Mouse (Mus musculus): ENCODE measurements around the gene Kat8. TPM values are rescaled to one million over a fixed set of nuclear protein-coding genes. Genes with fewer than 3 reads are reported as not detected.

The Kat8 gene
- polyA plus RNA-seq, 1 experiment from 2014 or later, result 50.9 TPM

- Histone ChIP-seq H3K9ac (no peak overlapping the region), H3K4me1 (replicated peaks) (peaks cover 12% of the 10 kb centered on the region), H3K36me3 (no peaks in the 10 kb centered on the region), H3K27me3 (peaks cover 2% of the 10 kb centered on the region; the same call in 1 of the 2 replicates), H3K27ac (no peak overlapping the region), H3K4me2 (no peak overlapping the region), H3K9me3 (no peaks in the 10 kb centered on the region), H3K4me3 (no peak overlapping the region)
- WGBS, result 48% methylated on average over 7 of the region's 7 CpGs
- ATAC-seq (ENCODE audit: low FRiP score), result no peak
These were observed 12.3 kb upstream of the Kat8 start for GRCm38 (mm10) chr7:127899997-127900396.

- WGBS, result 84% methylated on average over 2 of the region's 2 CpGs
- Histone ChIP-seq H3K27me3 (peaks cover 2% of the 10 kb centered on the region; the same call in 1 of the 2 replicates), H3K4me2 (no peak overlapping the region), H3K9ac (no peak overlapping the region), H3K36me3 (peaks cover 15% of the 10 kb centered on the region), H3K27ac (no peak overlapping the region), H3K4me3 (no peak overlapping the region), H3K9me3 (no peaks in the 10 kb centered on the region), H3K4me1 (replicated peaks) (peaks cover 17% of the 10 kb centered on the region)
- ATAC-seq (ENCODE audit: low FRiP score), result no peak
These were observed 10.5 kb upstream of the Kat8 start for GRCm38 (mm10) chr7:127901772-127902171.

- ATAC-seq (ENCODE audit: low FRiP score), result peak; percentile 91
- 10% methylated on average over 38 of the region's 38 CpGs for WGBS
- Histone ChIP-seq H3K27ac (peak within 1 kb of the TSS; percentile 93), H3K4me1 (replicated peaks) (peaks cover 17% of the 10 kb centered on the region), H3K9me3 (no peaks in the 10 kb centered on the region), H3K4me2 (peak within 1 kb of the TSS; percentile 79), H3K4me3 (peak within 1 kb of the TSS; percentile 65), H3K27me3 (0 out of 2 replicates have a peak, but pooled peaks cover 2% of the 10 kb centered on the region), H3K36me3 (peaks cover 39% of the 10 kb centered on the region), H3K9ac (peak within 1 kb of the TSS; percentile 84)
These were observed 8.1 kb upstream of the Kat8 start, which contains the start of gene Bckdk for GRCm38 (mm10) chr7:127903971-127904796. TSS of gene Bckdk (plus strand) at chr7:127904082.

- 98% methylated on average over 12 of the region's 12 CpGs for WGBS
- Histone ChIP-seq H3K27ac (no peak overlapping the region), H3K4me2 (no peak overlapping the region), H3K4me3 (no peak overlapping the region), H3K4me1 (replicated peaks) (peaks cover 26% of the 10 kb centered on the region), H3K27me3 (no peaks in the 10 kb centered on the region), H3K9me3 (no peaks in the 10 kb centered on the region), H3K36me3 (peaks cover 48% of the 10 kb centered on the region), H3K9ac (no peak overlapping the region)
- no peak for ATAC-seq (ENCODE audit: low FRiP score)
These were observed 4.4 kb upstream of the Kat8 start for GRCm38 (mm10) chr7:127907939-127908338.

GRCm38 (mm10) chr7:127908656-127909055 lies 3.7 kb upstream of the Kat8 start:
- ATAC-seq (ENCODE audit: low FRiP score), result no peak
- no peaks in the 10 kb centered on the region for H3K9me3 ChIP-seq
- 95% methylated on average over 4 of the region's 4 CpGs for WGBS
- no peak overlapping the region for H3K4me3 ChIP-seq
- H3K9ac ChIP-seq, result no peak overlapping the region
- no peak overlapping the region for H3K27ac ChIP-seq
- H3K27me3 ChIP-seq, result no peaks in the 10 kb centered on the region
- peaks cover 48% of the 10 kb centered on the region for H3K36me3 ChIP-seq
- peaks cover 32% of the 10 kb centered on the region for H3K4me1 ChIP-seq (replicated peaks)
- no peak overlapping the region for H3K4me2 ChIP-seq

- Histone ChIP-seq H3K4me3 (peak overlapping the region; percentile 96), H3K27me3 (no peaks in the 10 kb centered on the region), H3K4me2 (peak overlapping the region; percentile 74), H3K9ac (peak overlapping the region; percentile 84), H3K4me1 (replicated peaks) (peaks cover 16% of the 10 kb centered on the region), H3K9me3 (no peaks in the 10 kb centered on the region), H3K27ac (peak overlapping the region; percentile 87; the same call in 1 of the 2 replicates), H3K36me3 (peaks cover 51% of the 10 kb centered on the region)
- 29% methylated on average over 4 of the region's 4 CpGs for WGBS
- no peak for ATAC-seq (ENCODE audit: low FRiP score)
These were observed 622 bp downstream of the Kat8 start for GRCm38 (mm10) chr7:127912938-127913337.

GRCm38 (mm10) chr7:127915293-127915692 lies 3.0 kb downstream of the Kat8 start:
- Histone ChIP-seq H3K4me3 (no peak overlapping the region), H3K9me3 (no peaks in the 10 kb centered on the region), H3K4me1 (replicated peaks) (peaks cover 16% of the 10 kb centered on the region), H3K27ac (no peak overlapping the region), H3K27me3 (no peaks in the 10 kb centered on the region), H3K4me2 (no peak overlapping the region), H3K9ac (no peak overlapping the region), H3K36me3 (peaks cover 42% of the 10 kb centered on the region)
- 92% methylated on average over 12 of the region's 12 CpGs for WGBS
- ATAC-seq (ENCODE audit: low FRiP score), result no peak

GRCm38 (mm10) chr7:127918203-127918602 lies 5.9 kb downstream of the Kat8 start:
- WGBS, result 58% methylated on average over 3 of the region's 3 CpGs
- Histone ChIP-seq H3K4me1 (replicated peaks) (peaks cover 4% of the 10 kb centered on the region), H3K27ac (no peak overlapping the region), H3K9me3 (no peaks in the 10 kb centered on the region), H3K36me3 (peaks cover 68% of the 10 kb centered on the region), H3K27me3 (no peaks in the 10 kb centered on the region), H3K4me3 (no peak overlapping the region), H3K4me2 (no peak overlapping the region), H3K9ac (no peak overlapping the region)
- ATAC-seq (ENCODE audit: low FRiP score), result no peak

GRCm38 (mm10) chr7:127919290-127919689 lies 7.0 kb downstream of the Kat8 start:
- 81% methylated on average over 7 of the region's 7 CpGs for WGBS
- peaks cover 79% of the 10 kb centered on the region for H3K36me3 ChIP-seq
- H3K4me3 ChIP-seq, result no peak overlapping the region
- no peak for ATAC-seq (ENCODE audit: low FRiP score)
- H3K27ac ChIP-seq, result no peak overlapping the region
- no peak overlapping the region for H3K9ac ChIP-seq
- no peaks in the 10 kb centered on the region for H3K4me1 ChIP-seq (replicated peaks)
- H3K4me2 ChIP-seq, result no peak overlapping the region
- H3K27me3 ChIP-seq, result no peaks in the 10 kb centered on the region
- no peaks in the 10 kb centered on the region for H3K9me3 ChIP-seq

- no peak for ATAC-seq (ENCODE audit: low FRiP score)
- Histone ChIP-seq H3K9ac (no peak overlapping the region), H3K27ac (no peak overlapping the region), H3K9me3 (no peaks in the 10 kb centered on the region), H3K4me2 (no peak overlapping the region), H3K4me3 (no peak overlapping the region), H3K36me3 (peaks cover 82% of the 10 kb centered on the region), H3K27me3 (no peaks in the 10 kb centered on the region), H3K4me1 (replicated peaks) (no peaks in the 10 kb centered on the region)
- WGBS, result 65% methylated on average over 8 of the region's 8 CpGs
These were observed 9.2 kb downstream of the Kat8 start for GRCm38 (mm10) chr7:127921516-127921915.

GRCm38 (mm10) chr7:127922451-127923275 lies 10.3 kb downstream of the Kat8 start:
- Histone ChIP-seq H3K27ac (no peak overlapping the region), H3K4me1 (replicated peaks) (no peaks in the 10 kb centered on the region), H3K36me3 (peaks cover 82% of the 10 kb centered on the region), H3K4me2 (no peak overlapping the region), H3K4me3 (no peak overlapping the region), H3K27me3 (peaks cover 8% of the 10 kb centered on the region), H3K9ac (no peak overlapping the region), H3K9me3 (no peaks in the 10 kb centered on the region)
- WGBS, result 88% methylated on average over 6 of the region's 6 CpGs
- ATAC-seq (ENCODE audit: low FRiP score), result no peak

- Histone ChIP-seq H3K27me3 (peaks cover 18% of the 10 kb centered on the region), H3K27ac (no peak overlapping the region), H3K9ac (no peak overlapping the region), H3K4me2 (no peak overlapping the region), H3K36me3 (peaks cover 75% of the 10 kb centered on the region), H3K9me3 (no peaks in the 10 kb centered on the region), H3K4me3 (no peak overlapping the region), H3K4me1 (replicated peaks) (no peaks in the 10 kb centered on the region)
- ATAC-seq (ENCODE audit: low FRiP score), result no peak
- WGBS, result 91% methylated on average over 5 of the region's 5 CpGs
These were observed 11.4 kb downstream of the Kat8 start for GRCm38 (mm10) chr7:127923714-127924113.
